Mouse (Mus musculus) lung, embryonic 14.5 days (tissue): ENCODE results near the gene Camkmt. TPM values are rescaled to one million over a fixed set of nuclear protein-coding genes. Genes with fewer than 3 reads are reported as not detected.

Experiments
- ATAC-seq: fragments of 200-750 bp; cut with Nextera tagmentation; 2 replicates; pipeline ENCODE4 v1.8.0; 2017; ENCODE audit warnings: mild to moderate bottlenecking, moderate TSS enrichment, moderate library complexity; ENCODE audit not compliant: insufficient read depth
- DNase-seq: peaks from one replicate; pipeline ENCODE4 v3.0.0-alpha.2; 2015
- H3K27ac ChIP-seq: fragments of 300-500 bp; sonication (generic); 2 replicates; pipeline ENCODE4 v1.5.1; 2014; ENCODE audit warnings: low read depth, mild to moderate bottlenecking, moderate library complexity
- H3K27me3 ChIP-seq: fragments of 300-500 bp; sonication (generic); 2 replicates; pipeline ENCODE4 v1.6.1; 2014; ENCODE audit warnings: low read length, control low read depth; ENCODE audit not compliant: insufficient read depth
- H3K36me3 ChIP-seq: fragments of 300-500 bp; sonication (generic); 2 replicates; pipeline ENCODE4 v1.6.1; 2014; ENCODE audit warnings: control low read depth; ENCODE audit not compliant: insufficient read depth
- H3K4me1 ChIP-seq: fragments of 300-500 bp; sonication (generic); 2 replicates; pipeline ENCODE4 v1.6.1; 2014; ENCODE audit warnings: antibody characterized with exemption, control low read depth; ENCODE audit not compliant: insufficient read depth
- H3K4me2 ChIP-seq: fragments of 300-500 bp; sonication (generic); 2 replicates; pipeline ENCODE4 v1.6.1; 2014; ENCODE audit warnings: mild to moderate bottlenecking
- H3K4me3 ChIP-seq: fragments of 300-500 bp; sonication (generic); 2 replicates; pipeline ENCODE4 v1.5.1; 2014; ENCODE audit warnings: low read depth, low read length
- H3K9ac ChIP-seq: fragments of 300-500 bp; sonication (generic); 2 replicates; pipeline ENCODE4 v1.6.1; 2014
- H3K9me3 ChIP-seq: fragments of 300-500 bp; sonication (generic); 2 replicates; pipeline ENCODE4 v1.6.1; 2016; ENCODE audit warnings: low read depth, low read length, control low read depth
- CTCF ChIP-seq: IDR thresholded peaks from 2 replicates; pipeline ENCODE4 v1.5.1; 2016; ENCODE audit warnings: antibody characterized with exemption, low read depth
- WGBS: fragments of 180-500 bp; shearing (Covaris S2); extraction: QIAGEN DNeasy Blood & Tissue Kit; methylation state at CpG from one replicate; pipeline ENCODE4 v1.1.7; 2014; 5-methylcytosine and 5-hydroxymethylcytosine counted together
- polyA plus RNA-seq: library from polyadenylated mRNA; unstranded; fragments of >200 nt; fragmentation: Nextera tagmentation; extraction: Ambion mirVana; gene quantifications from 2 replicates; pipeline ENCODE4 v1.2.1, GENCODE M21; 2014

The Camkmt gene
- polyA plus RNA-seq, 1 experiment from 2014 or later = 11.7 TPM

DNA sequence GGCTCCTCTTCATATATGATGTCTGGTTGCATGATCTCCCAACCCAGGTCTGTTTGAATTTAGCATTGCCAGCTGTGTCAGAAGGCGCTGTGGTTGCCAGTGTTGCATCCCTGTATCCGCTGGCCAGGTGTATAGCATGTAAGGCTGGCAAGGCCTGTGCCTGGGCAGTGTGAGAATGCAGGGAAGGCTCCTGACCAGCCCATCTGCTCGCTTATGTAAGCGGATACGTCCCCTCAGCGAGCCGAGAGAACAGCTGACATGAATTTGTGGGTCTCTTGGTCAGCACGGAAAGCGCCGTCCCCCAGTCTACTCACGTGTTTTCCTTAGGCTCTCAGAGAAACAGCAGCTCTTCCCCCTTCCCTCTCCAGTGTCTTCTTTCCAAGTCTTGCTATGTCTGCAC is 102.9 kb downstream of the Camkmt start:
- no peaks in the 10 kb centered on the region for H3K36me3 ChIP-seq
- ATAC-seq (no peak), DNase-seq (no peak)
- H3K27ac ChIP-seq = no peak overlapping the region
- no peak overlapping the region for H3K9ac ChIP-seq
- H3K27me3 ChIP-seq = peaks cover 3% of the 10 kb centered on the region; the same call in 1 of the 2 replicates
- no peak overlapping the region for H3K4me2 ChIP-seq
- no peak for TF ChIP-seq CTCF
- WGBS = 79% methylated on average over 11 of the region's 11 CpGs
- H3K9me3 ChIP-seq = no peaks in the 10 kb centered on the region
- no peak overlapping the region for H3K4me3 ChIP-seq
- no peaks in the 10 kb centered on the region for H3K4me1 ChIP-seq

DNA sequence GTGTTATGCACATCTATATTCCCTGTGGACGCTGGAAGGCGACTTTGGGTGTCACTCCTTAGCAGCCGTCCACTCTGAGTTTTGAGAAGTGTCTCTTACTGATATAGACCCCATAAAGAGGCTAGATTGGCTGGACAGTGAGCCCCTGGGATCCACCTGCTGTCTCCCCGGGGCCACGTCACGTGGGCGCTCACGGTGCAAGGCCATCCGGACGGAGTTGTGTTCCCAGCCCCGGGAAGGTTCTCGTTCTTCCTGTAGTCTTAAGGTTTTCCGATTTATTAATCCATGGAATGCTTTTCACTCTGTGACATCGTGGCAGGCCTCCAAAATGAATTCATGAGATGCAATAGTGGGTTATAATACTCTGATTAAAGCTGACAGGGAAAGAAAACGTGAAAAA is 108.4 kb downstream of the Camkmt start:
- Histone ChIP-seq H3K36me3 (no peaks in the 10 kb centered on the region), H3K4me2 (no peak overlapping the region), H3K9ac (no peak overlapping the region), H3K4me3 (no peak overlapping the region), H3K9me3 (no peaks in the 10 kb centered on the region), H3K27ac (no peak overlapping the region), H3K4me1 (no peaks in the 10 kb centered on the region), H3K27me3 (no peaks in the 10 kb centered on the region)
- ATAC-seq (no peak), DNase-seq (no peak)
- TF ChIP-seq CTCF = no peak
- WGBS = 90% methylated on average over 15 of the region's 15 CpGs

DNA sequence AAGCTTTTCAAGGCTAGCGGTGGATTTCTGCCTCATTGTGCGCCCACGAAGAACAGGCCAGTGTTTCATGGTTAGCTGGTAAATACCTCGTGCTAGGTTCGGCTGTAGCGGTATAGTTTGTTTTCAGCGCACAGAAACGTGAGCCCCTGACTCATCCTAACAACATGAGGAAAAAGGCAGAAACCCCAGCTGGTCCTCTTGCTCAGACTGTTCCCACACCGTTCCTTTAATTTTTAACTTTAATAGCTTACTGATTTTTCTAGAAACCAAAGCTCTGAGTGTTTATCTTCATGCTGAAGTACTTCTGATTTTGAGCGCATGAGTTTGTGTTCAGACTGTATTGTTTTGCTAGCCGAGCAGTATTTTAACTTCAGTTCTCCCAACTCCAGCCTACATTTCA is 109.0 kb downstream of the Camkmt start:
- H3K4me3 ChIP-seq = no peak overlapping the region
- H3K27me3 ChIP-seq = no peaks in the 10 kb centered on the region
- H3K36me3 ChIP-seq = no peaks in the 10 kb centered on the region
- H3K4me1 ChIP-seq = no peaks in the 10 kb centered on the region
- ATAC-seq (no peak), DNase-seq (peak; percentile 9)
- H3K9ac ChIP-seq = no peak overlapping the region
- no peak overlapping the region for H3K4me2 ChIP-seq
- TF ChIP-seq CTCF = no peak
- WGBS = 72% methylated on average over 11 of the region's 11 CpGs
- no peak overlapping the region for H3K27ac ChIP-seq
- H3K9me3 ChIP-seq = no peaks in the 10 kb centered on the region

DNA sequence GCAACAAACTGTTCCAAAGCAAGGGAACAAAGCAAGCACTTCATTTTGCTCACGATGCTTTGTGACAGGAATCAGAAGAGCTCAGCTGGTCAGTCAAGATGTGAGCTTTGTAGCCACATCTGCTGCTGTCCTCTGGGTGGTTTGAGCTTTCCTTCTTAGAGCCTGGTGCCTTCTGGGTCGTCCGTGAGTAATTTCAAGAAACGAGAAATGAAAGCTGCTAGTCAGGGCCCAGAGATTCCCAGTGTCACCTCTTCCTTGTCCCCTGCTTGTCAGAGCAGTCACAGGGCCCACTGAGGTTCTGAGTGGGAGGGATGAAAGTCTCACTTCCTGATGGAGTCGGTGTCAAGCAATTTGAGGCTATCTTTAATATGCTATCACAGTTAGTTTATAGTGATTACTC is 127.7 kb downstream of the Camkmt start:
- H3K27ac ChIP-seq = no peak overlapping the region
- H3K9me3 ChIP-seq = no peaks in the 10 kb centered on the region
- TF ChIP-seq CTCF = no peak
- H3K4me1 ChIP-seq = no peaks in the 10 kb centered on the region
- no peaks in the 10 kb centered on the region for H3K36me3 ChIP-seq
- 57% methylated on average over 5 of the region's 5 CpGs for WGBS
- H3K4me2 ChIP-seq = no peak overlapping the region
- no peak for ATAC-seq
- DNase-seq = no peak
- no peaks in the 10 kb centered on the region for H3K27me3 ChIP-seq
- no peak overlapping the region for H3K9ac ChIP-seq
- H3K4me3 ChIP-seq = no peak overlapping the region

DNA sequence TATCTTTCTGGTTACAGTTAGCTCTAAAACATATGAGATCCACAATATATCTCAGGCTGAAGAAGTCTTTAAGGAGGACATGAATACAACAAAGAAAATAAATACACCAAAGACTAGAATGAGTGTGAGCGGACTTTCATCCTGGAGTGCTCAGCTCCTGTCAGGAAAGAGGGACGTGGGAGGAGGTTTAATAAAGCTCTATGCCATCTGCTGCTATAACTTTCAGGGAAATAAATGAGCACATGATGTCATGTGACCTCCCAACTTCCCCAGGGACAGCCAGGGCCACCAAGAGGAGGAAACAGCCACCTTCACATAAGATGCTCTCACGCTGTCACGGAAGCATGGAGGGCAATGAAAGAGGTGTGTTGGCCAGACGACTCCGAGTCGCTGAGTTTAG is 151.8 kb downstream of the Camkmt start:
- Histone ChIP-seq H3K27me3 (no peaks in the 10 kb centered on the region), H3K4me2 (no peak overlapping the region), H3K9me3 (no peaks in the 10 kb centered on the region), H3K36me3 (no peaks in the 10 kb centered on the region), H3K4me3 (no peak overlapping the region), H3K27ac (no peak overlapping the region), H3K9ac (no peak overlapping the region), H3K4me1 (no peaks in the 10 kb centered on the region)
- no peak for TF ChIP-seq CTCF
- 68% methylated on average over 7 of the region's 7 CpGs for WGBS
- ATAC-seq = no peak
- no peak for DNase-seq

DNA sequence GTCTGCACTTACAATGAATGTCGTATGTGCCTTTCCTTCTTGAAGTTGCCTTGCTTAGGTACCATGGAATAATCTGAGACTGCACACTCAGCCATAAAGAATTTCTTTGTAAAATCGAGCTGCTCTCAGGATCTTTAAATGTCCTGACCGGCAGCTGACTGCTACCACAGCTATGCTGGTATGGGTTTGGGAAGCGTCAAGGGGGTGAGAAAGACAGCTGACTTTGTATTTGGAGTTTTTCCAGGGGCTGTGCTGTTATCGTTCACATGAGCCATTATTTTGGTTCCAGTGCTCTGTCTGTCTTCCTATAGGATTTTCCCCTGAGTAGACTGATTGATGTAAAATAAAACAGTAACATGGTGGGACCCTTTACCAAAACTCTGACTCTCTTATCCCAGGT is 158.6 kb downstream of the Camkmt start:
- H3K4me2 ChIP-seq = no peak overlapping the region
- DNase-seq = peak; percentile 27
- ATAC-seq = no peak
- no peaks in the 10 kb centered on the region for H3K36me3 ChIP-seq
- H3K4me3 ChIP-seq = no peak overlapping the region
- no peaks in the 10 kb centered on the region for H3K27me3 ChIP-seq
- no peak for TF ChIP-seq CTCF
- no peaks in the 10 kb centered on the region for H3K4me1 ChIP-seq
- WGBS = 42% methylated on average over 5 of the region's 5 CpGs
- H3K9me3 ChIP-seq = no peaks in the 10 kb centered on the region
- no peak overlapping the region for H3K27ac ChIP-seq
- no peak overlapping the region for H3K9ac ChIP-seq

DNA sequence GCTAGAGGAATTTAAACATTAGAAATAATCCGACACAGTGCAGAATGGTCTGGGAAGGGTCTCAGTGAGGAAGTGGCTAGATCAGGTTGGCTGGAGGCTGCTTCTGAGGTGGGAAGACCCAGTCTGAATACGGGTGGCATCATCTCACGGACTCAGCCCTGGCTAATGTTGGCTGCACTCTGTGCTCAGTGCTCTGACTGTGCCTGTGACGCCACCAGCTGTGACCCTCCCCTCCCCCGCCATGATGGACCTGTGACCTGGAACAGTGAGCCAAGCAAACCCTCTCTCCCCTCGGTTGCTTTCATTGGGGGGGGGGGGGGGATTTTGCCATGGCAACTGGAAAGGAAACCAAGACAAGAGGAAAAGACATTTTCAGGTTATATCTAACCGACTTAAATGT is 159.4 kb downstream of the Camkmt start:
- TF ChIP-seq CTCF = no peak
- H3K9me3 ChIP-seq = no peaks in the 10 kb centered on the region
- 46% methylated on average over 7 of the region's 7 CpGs for WGBS
- H3K4me3 ChIP-seq = no peak overlapping the region
- H3K27me3 ChIP-seq = no peaks in the 10 kb centered on the region
- H3K9ac ChIP-seq = no peak overlapping the region
- H3K4me1 ChIP-seq = no peaks in the 10 kb centered on the region
- ATAC-seq (no peak), DNase-seq (no peak)
- no peaks in the 10 kb centered on the region for H3K36me3 ChIP-seq
- no peak overlapping the region for H3K4me2 ChIP-seq
- no peak overlapping the region for H3K27ac ChIP-seq

DNA sequence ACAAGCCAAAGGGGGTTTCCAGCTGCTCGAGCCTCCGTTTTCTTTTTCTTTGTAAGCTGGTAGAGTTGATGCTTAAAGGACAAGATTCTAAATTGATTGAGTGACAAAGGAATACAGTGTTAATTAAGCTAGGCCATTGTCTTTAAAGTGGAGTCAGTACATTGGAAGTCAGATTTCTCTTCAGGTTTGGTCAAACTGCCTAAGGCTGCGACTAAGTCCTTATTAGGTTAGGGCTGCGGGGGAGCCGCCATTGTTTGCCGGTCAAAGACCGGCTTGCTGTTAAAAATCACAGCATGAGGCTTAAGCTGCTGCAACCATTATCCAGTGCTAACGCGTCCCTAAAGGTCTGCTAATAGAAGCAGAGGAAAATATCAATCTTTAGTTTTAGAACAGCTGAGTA is 166.6 kb downstream of the Camkmt start:
- Histone ChIP-seq H3K4me3 (no peak overlapping the region), H3K9ac (no peak overlapping the region), H3K4me1 (no peaks in the 10 kb centered on the region), H3K27ac (no peak overlapping the region), H3K27me3 (no peaks in the 10 kb centered on the region), H3K4me2 (no peak overlapping the region), H3K36me3 (no peaks in the 10 kb centered on the region), H3K9me3 (no peaks in the 10 kb centered on the region)
- no peak for DNase-seq
- 27% methylated on average over 9 of the region's 9 CpGs for WGBS
- no peak for ATAC-seq
- TF ChIP-seq CTCF = no peak
